Mouse (Mus musculus) bone marrow macrophage, adult 2 months (primary cell): Measurements from ENCODE around the gene Galnt12.

Source experiments
- CTCF ChIP-seq: IDR thresholded peaks from 2 replicates; pipeline ENCODE4 v1.5.1; 2012; ENCODE audit warnings: low read depth, mild to moderate bottlenecking, low read length, moderate library complexity
- POLR2A ChIP-seq: IDR thresholded peaks from 2 replicates; pipeline ENCODE4 v1.6.1; 2012; ENCODE audit warnings: mild to moderate bottlenecking, low read depth, low read length, borderline replicate concordance

DNA sequence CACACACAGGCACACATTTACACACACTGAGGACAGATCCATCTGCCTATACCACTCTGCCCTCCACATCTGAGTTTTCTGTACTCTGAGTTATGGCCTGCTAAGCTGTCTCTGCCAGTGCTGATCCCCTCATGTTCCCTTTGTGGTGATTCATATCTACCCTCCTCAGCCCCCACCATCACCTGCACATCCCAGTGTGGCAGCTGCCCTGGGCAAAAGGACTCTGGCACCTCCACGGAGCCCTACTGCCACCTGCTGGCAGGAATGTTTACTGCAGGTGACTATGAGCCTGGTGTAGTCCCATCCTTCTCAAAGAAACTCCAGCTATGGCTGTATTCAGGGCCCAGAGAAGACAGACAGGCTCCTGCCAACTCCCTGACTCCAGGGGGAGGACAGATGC is 41.5 kb upstream of the Galnt12 start:
- peak; percentile 36 for TF ChIP-seq CTCF
- TF ChIP-seq POLR2A, result no peak
